Mouse (Mus musculus): ENCODE results near the gene Cdh3.

Cdh3 gene

GRCm38 (mm10) chr8:106606121-106606520 lies 95.4 kb downstream of the Cdh3 start:
- DNase-seq (ENCODE audit: extremely low spot score, low read depth, low spot score), result no peak

GRCm38 (mm10) chr8:106606601-106607145 lies 96.0 kb downstream of the Cdh3 start:
- no peak for DNase-seq (ENCODE audit: extremely low spot score, low read depth, low spot score)

All from hindlimb bud, embryonic 11.5 days (tissue).